Mouse (Mus musculus) mouse embryonic stem cell (cell line): ENCODE data around the gene Gm7347.
"Not testable (repeated sequence)": the region's sequence is repeated elsewhere in the genome, so short reads cannot be mapped to it uniquely, and the experiment has no call there.

Experiments used
- in situ Hi-C, 2 experiments: fragments of 300-500 bp; cut with MboI; formaldehyde crosslinking; loops; 1 replicate in 1 of 2; 3 replicates in 1 of 2; pipeline ENCODE4 v1.14.3; 2019 to 2020; ENCODE audit warnings: low sequenced_read_pairs in 2 of 2, low pct_unique_long_range_greater_than_20kb in 1 of 2, mixed read lengths in 1 of 2; ENCODE audit not compliant: unreplicated experiment in 1 of 2

Gm7347 gene

DNA sequence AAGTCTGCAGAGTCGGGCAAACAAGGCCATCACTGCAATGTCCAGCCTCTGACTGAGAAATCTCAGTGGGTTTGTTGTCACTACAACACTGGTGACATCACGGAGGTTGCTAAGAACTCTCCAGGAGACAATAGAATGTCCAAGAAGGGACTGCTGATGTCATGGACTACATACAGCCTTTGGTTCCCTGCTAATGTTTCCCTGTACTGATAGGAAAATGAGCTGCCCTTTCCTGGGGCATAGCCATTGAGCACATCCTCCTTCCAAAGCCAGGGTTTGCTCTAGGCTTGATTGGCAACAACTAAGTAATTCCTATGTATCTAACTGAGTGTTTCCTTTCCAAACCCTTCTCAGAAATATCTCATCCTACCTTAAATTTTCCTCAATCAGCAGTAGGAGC, at the start of gene Gm7347:
Gene Gm7347 (minus strand): TSS at position 101 of the 400 bp plus-strand sequence.
- in situ Hi-C loops = not testable (repeated sequence)

DNA sequence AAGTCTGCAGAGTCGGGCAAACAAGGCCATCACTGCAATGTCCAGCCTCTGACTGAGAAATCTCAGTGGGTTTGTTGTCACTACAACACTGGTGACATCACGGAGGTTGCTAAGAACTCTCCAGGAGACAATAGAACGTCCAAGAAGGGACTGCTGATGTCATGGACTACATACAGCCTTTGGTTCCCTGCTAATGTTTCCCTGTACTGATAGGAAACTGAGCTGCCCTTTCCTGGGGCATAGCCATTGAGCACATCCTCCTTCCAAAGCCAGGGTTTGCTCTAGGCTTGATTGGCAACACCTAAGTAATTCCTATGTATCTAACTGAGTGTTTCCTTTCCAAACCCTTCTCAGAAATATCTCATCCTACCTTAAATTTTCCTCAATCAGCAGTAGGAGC, 46.9 kb upstream of the Gm7347 start, which contains the start of gene 5031410I06Rik:
Gene 5031410I06Rik (minus strand): TSS at position 101 of the 400 bp plus-strand sequence.
- in situ Hi-C loops = not testable (repeated sequence)

DNA sequence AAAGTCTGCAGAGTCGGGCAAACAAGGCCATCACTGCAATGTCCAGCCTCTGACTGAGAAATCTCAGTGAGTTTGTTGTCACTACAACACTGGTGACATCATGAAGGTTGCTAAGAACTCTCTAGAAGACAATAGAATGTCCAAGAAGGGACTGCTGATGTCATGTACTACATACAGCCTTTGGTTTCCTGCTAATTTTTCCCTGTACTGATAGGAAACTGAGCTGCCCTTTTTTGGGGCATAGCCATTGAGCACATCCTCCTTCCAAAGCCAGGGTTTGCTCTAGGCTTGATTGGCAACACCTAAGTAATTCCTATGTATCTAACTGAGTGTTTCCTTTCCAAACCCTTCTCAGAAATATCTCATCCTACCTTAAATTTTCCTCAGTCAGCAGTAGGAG, 30.8 kb upstream of the Gm7347 start, which contains the start of gene Gm10471:
Gene Gm10471 (minus strand): TSS at position 101 of the 400 bp plus-strand sequence.
- in situ Hi-C loops = not testable (repeated sequence)

DNA sequence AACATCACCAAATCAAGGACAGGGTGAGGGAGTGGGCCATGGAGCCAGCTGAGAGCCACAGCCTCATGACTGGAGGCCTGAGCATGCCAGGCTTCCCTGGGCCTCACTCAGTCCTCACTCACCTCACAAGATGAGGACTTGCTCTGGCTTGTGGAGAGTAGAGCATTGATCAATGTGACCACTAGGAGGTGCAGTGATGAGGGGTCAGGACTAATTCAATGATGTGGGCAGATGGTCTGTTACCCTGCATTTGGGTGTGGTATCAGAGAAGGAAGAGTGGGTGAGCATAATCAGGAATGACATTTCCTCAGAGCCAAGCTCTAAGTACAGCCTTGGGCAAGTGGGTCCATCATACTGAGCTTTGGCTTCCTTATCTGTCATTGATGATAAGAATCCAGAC, 20.6 kb upstream of the Gm7347 start:
- in situ Hi-C loops = not testable (repeated sequence)

DNA sequence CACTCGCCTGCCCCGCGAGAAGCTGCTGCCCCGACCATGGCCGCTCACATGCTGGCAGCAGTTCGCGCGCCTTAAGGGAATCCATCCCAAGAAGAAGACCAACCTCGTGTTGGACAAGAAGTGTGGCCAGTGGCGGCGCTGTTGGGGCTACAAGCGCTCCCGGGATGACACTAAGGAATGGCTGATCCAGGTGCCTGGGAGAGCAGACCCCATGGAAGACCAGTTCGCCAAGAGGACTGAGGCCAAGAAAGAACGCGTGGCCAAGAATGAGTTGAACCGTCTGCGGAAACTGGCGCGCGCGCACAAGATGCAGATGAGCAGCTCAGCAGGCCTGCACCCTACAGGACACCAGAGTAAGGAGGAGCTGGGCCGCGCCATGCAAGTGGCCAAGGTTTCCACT, 12.3 kb upstream of the Gm7347 start:
- in situ Hi-C loops = no loop called here

DNA sequence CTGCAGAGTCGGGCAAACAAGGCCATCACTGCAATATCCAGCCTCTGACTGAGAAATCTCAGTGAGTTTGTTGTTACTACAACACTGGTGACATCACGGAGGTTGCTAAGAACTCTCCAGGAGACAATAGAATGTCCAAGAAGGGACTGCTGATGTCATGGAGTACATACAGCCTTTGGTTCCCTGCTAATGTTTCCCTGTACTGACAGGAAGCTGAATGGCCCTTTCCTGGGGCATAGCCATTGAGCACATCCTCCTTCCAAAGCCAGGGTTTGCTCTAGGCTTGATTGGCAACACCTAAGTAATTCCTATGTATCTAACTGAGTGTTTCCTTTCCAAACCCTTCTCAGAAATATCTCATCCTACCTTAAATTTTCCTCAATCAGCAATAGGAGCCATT, 18.9 kb downstream of the Gm7347 start, which contains the start of gene Speer4a:
Gene Speer4a (minus strand): TSS at position 101 of the 400 bp plus-strand sequence.
- in situ Hi-C loops = not testable (repeated sequence)

DNA sequence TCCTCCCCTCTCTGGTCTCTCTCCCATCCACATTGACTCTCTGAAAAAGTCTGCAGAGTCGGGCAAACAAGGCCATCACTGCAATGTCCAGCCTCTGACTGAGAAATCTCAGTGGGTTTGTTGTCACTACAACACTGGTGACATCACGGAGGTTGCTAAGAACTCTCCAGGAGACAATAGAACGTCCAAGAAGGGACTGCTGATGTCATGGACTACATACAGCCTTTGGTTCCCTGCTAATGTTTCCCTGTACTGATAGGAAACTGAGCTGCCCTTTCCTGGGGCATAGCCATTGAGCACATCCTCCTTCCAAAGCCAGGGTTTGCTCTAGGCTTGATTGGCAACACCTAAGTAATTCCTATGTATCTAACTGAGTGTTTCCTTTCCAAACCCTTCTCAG, 35.6 kb downstream of the Gm7347 start, which contains the start of gene Gm5862:
Gene Gm5862 (minus strand): TSS at position 101 of the 400 bp plus-strand sequence.
- in situ Hi-C loops = not testable (repeated sequence)

DNA sequence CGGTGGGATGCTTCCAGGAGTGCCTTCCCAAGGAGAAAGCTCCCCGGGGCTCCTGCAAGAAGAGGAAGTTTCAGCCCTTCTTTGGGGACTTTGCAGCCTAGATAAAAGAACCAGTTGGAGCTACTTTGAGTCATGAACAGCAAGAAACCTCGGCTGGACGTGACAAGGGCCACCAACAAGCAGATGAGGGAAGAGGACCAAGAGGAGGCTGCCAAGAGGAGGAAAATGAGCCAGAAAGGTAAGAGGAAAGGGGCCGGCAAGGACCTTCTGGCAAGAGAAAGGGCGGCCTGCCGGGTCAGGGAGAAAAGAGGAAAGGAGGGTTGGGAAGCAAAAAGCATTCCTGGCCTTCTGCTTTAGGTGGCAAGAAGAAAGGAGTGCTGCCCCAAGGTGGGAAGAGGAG, 50.7 kb downstream of the Gm7347 start:
- in situ Hi-C loops = not testable (repeated sequence)

DNA sequence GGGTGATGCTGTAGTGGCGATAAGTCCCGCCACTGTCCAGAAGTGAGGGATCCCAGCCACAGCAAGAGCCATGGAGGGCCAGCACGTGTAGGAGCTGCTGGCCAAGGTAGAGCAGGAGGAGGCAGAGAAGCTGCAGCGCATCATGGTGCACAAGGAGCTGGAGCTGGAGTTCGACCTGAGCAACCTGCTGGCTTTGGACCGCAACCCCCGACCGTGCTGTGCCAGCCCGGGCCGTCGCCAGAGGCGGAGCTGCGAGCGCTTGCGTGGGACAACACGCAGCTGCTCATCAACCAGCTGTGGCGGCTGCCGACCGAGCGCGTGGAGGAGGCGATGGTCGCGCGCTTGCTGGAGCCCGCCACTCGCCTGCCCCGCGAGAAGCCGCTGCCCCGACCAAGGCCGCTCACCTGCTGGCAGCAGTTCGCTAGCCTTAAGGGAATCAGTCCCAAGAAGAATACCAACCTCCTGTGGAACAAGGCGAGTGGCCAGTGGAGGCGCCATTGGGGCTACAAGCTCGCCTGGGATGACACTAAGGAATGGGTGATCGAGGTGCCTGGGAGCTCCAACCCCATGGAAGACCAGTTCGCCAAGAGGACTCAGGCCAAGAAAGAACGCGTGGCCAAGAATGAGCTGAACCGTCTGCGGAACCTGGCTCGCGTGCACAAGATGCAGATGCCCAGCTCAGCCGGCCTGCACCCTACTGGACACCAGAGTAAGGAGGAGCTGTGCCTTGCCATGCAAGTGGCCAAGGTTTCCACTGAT, 51.3 kb downstream of the Gm7347 start:
- in situ Hi-C loops = not testable (repeated sequence)

DNA sequence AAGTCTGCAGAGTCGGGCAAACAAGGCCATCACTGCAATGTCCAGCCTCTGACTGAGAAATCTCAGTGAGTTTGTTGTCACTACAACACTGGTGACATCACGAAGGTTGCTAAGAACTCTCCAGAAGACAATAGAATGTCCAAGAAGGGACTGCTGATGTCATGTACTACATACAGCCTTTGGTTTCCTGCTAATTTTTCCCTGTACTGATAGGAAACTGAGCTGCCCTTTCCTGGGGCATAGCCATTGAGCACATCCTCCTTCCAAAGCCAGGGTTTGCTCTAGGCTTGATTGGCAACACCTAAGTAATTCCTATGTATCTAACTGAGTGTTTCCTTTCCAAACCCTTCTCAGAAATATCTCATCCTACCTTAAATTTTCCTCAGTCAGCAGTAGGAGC, 53.7 kb downstream of the Gm7347 start, which contains the start of gene Gm1979:
Gene Gm1979 (minus strand): TSS at position 101 of the 400 bp plus-strand sequence.
- in situ Hi-C loops = not testable (repeated sequence)
